Mouse (Mus musculus): ENCODE results near the gene Tmc5. TPM values are rescaled to one million over a fixed set of nuclear protein-coding genes. Genes with fewer than 3 reads are reported as not detected.

Gene Tmc5
- total RNA-seq, 2 experiments from 2014 or later = not detected

- TF ChIP-seq CTCF (IDR thresholded peaks at IDR 0.05) = no peak
- intact Hi-C loops (cut with DNase I) = no loop called here
- no peak overlapping the region for H3K4me3 ChIP-seq
- DNase-seq = peak; percentile 69
- peak overlapping the region; percentile 8 for H3K27ac ChIP-seq
Measured at GRCm38 (mm10) chr7:118618104-118618503, 21.0 kb downstream of the Tmc5 start.

- intact Hi-C loops (cut with DNase I) = no loop called here
- TF ChIP-seq CTCF (IDR thresholded peaks at IDR 0.05) = no peak
Measured at GRCm38 (mm10) chr7:118620243-118620906, 23.3 kb downstream of the Tmc5 start.

GRCm38 (mm10) chr7:118621094-118621493 is 24.0 kb downstream of the Tmc5 start:
- no peak overlapping the region for H3K4me3 ChIP-seq
- DNase-seq = no peak
- H3K27ac ChIP-seq = no peak overlapping the region
- TF ChIP-seq CTCF (IDR thresholded peaks at IDR 0.05) = no peak
- intact Hi-C loops (cut with DNase I) = no loop called here

More at GRCm38 (mm10) chr7:118620243-118620906, 23.3 kb downstream of the Tmc5 start:
- no peak overlapping the region for H3K4me3 ChIP-seq
- no peak overlapping the region for H3K27ac ChIP-seq
- no peak for DNase-seq

- H3K27ac ChIP-seq = no peak overlapping the region
- intact Hi-C loops (cut with DNase I) = no loop called here
- TF ChIP-seq CTCF (IDR thresholded peaks at IDR 0.05) = no peak
Measured at GRCm38 (mm10) chr7:118627550-118628298, 30.6 kb downstream of the Tmc5 start.

GRCm38 (mm10) chr7:118633094-118633493 is 36.0 kb downstream of the Tmc5 start:
- Histone ChIP-seq H3K4me3 (no peak overlapping the region), H3K27ac (no peak overlapping the region)
- no peak for TF ChIP-seq CTCF (IDR thresholded peaks at IDR 0.05)
- intact Hi-C loops (cut with DNase I) = no loop called here
- DNase-seq = no peak

More at GRCm38 (mm10) chr7:118627550-118628298, 30.6 kb downstream of the Tmc5 start:
- DNase-seq = no peak
- no peak overlapping the region for H3K4me3 ChIP-seq

GRCm38 (mm10) chr7:118633951-118634350 is 36.9 kb downstream of the Tmc5 start:
- DNase-seq = no peak
- no peak for TF ChIP-seq CTCF (IDR thresholded peaks at IDR 0.05)
- intact Hi-C loops (cut with DNase I) = no loop called here
- H3K27ac ChIP-seq = no peak overlapping the region
- H3K4me3 ChIP-seq = no peak overlapping the region

- no peak for TF ChIP-seq CTCF (IDR thresholded peaks at IDR 0.05)
- DNase-seq = no peak
- Histone ChIP-seq H3K4me3 (no peak overlapping the region), H3K27ac (no peak overlapping the region)
- intact Hi-C loops (cut with DNase I) = no loop called here
Measured at GRCm38 (mm10) chr7:118637466-118637865, 40.4 kb downstream of the Tmc5 start.

GRCm38 (mm10) chr7:118646237-118646636 is 49.1 kb downstream of the Tmc5 start:
- TF ChIP-seq CTCF (IDR thresholded peaks at IDR 0.05) = no peak

GRCm38 (mm10) chr7:118649328-118649727 is 52.2 kb downstream of the Tmc5 start:
- H3K4me3 ChIP-seq = no peak overlapping the region
- no peak overlapping the region for H3K27ac ChIP-seq
- TF ChIP-seq CTCF (IDR thresholded peaks at IDR 0.05) = no peak
- peak; percentile 73 for DNase-seq
- intact Hi-C loops (cut with DNase I) = no loop called here

More at GRCm38 (mm10) chr7:118646237-118646636, 49.1 kb downstream of the Tmc5 start:
- DNase-seq = no peak
- Histone ChIP-seq H3K27ac (no peak overlapping the region), H3K4me3 (no peak overlapping the region)
- intact Hi-C loops (cut with DNase I) = no loop called here

GRCm38 (mm10) chr7:118650119-118650518 is 53.0 kb downstream of the Tmc5 start:
- DNase-seq = no peak
- TF ChIP-seq CTCF (IDR thresholded peaks at IDR 0.05) = no peak
- Histone ChIP-seq H3K27ac (no peak overlapping the region), H3K4me3 (no peak overlapping the region)
- intact Hi-C loops (cut with DNase I) = no loop called here

- Histone ChIP-seq H3K4me3 (no peak overlapping the region), H3K27ac (no peak overlapping the region)
- no peak for DNase-seq
- intact Hi-C loops (cut with DNase I) = no loop called here
- no peak for TF ChIP-seq CTCF (IDR thresholded peaks at IDR 0.05)
Measured at GRCm38 (mm10) chr7:118650891-118651290, 53.8 kb downstream of the Tmc5 start.

GRCm38 (mm10) chr7:118652572-118653295 is 55.6 kb downstream of the Tmc5 start:
- H3K27ac ChIP-seq = no peak overlapping the region
- no peak for DNase-seq
- H3K4me3 ChIP-seq = no peak overlapping the region
- intact Hi-C loops (cut with DNase I) = no loop called here
- no peak for TF ChIP-seq CTCF (IDR thresholded peaks at IDR 0.05)

- intact Hi-C loops (cut with DNase I) = no loop called here
Measured at GRCm38 (mm10) chr7:118656730-118657129, 59.6 kb downstream of the Tmc5 start.

More at GRCm38 (mm10) chr7:118656730-118657129, 59.6 kb downstream of the Tmc5 start:
- Histone ChIP-seq H3K27ac (no peak overlapping the region), H3K4me3 (no peak overlapping the region)
- no peak for DNase-seq
- no peak for TF ChIP-seq CTCF (IDR thresholded peaks at IDR 0.05)
